Mouse (Mus musculus) forebrain, postnatal 0 days (tissue): ENCODE results near the gene 1700029H14Rik. TPM values are rescaled to one million over a fixed set of nuclear protein-coding genes. Genes with fewer than 3 reads are reported as not detected.
A peak's percentile ranks its signal among the peaks of the same experiment; 100 is the strongest.

Experiments
- ATAC-seq: fragments of 200-750 bp; cut with Nextera tagmentation; 2 replicates; pipeline ENCODE4 v1.8.0; 2017; ENCODE audit warnings: mild to moderate bottlenecking, moderate library complexity
- DNase-seq: peaks from one replicate; pipeline ENCODE4 v3.0.0-alpha.2; 2015
- H3K27ac ChIP-seq: fragments of 300-500 bp; sonication (generic); 2 replicates; pipeline ENCODE4 v1.5.1; 2014; ENCODE audit warnings: low read depth, mild to moderate bottlenecking, antibody characterized with exemption, low read length, moderate library complexity, mixed read lengths
- H3K27me3 ChIP-seq: fragments of 300-500 bp; sonication (generic); 2 replicates; pipeline ENCODE4 v1.6.1; 2014; ENCODE audit warnings: mild to moderate bottlenecking, low read length, mixed read lengths; ENCODE audit not compliant: insufficient read depth
- H3K36me3 ChIP-seq: fragments of 300-500 bp; sonication (generic); 2 replicates; pipeline ENCODE4 v1.6.1; 2014; ENCODE audit warnings: mild to moderate bottlenecking, moderate library complexity; ENCODE audit not compliant: insufficient read depth
- H3K4me1 ChIP-seq: fragments of 300-500 bp; sonication (generic); 2 replicates; pipeline ENCODE4 v1.6.1; 2014; ENCODE audit warnings: antibody characterized with exemption; ENCODE audit not compliant: insufficient read depth
- H3K4me2 ChIP-seq: fragments of 300-500 bp; sonication (generic); 2 replicates; pipeline ENCODE4 v1.6.1; 2014; ENCODE audit warnings: low read depth, mild to moderate bottlenecking, moderate library complexity
- H3K4me3 ChIP-seq: fragments of 300-500 bp; sonication (generic); 2 replicates; pipeline ENCODE4 v1.5.1; 2014; ENCODE audit warnings: low read depth, low read length, mixed read lengths
- H3K9ac ChIP-seq: fragments of 300-500 bp; sonication (generic); 2 replicates; pipeline ENCODE4 v1.6.1; 2014; ENCODE audit warnings: mild to moderate bottlenecking
- H3K9me3 ChIP-seq: fragments of 300-500 bp; sonication (generic); 2 replicates; pipeline ENCODE4 v1.6.1; 2016; ENCODE audit warnings: low read length
- CTCF ChIP-seq: sonication (generic); IDR thresholded peaks from 2 replicates; pipeline ENCODE4 v1.5.1; 2016; ENCODE audit warnings: antibody characterized with exemption, control low read depth, low read depth
- WGBS: fragments of 180-500 bp; shearing (Covaris S2); extraction: QIAGEN DNeasy Blood & Tissue Kit; methylation state at CpG from one replicate; pipeline ENCODE4 v1.1.7; 2014; 5-methylcytosine and 5-hydroxymethylcytosine counted together
- polyA plus RNA-seq: library from polyadenylated mRNA; unstranded; fragments of >200 nt; fragmentation: Nextera tagmentation; extraction: Ambion mirVana; gene quantifications from 2 replicates; pipeline ENCODE4 v1.2.1, GENCODE M21; 2015
- total RNA-seq: library from RNA; depleted of rRNA; stranded (reverse); fragments of >200 nt; gene quantifications from 2 replicates; pipeline ENCODE4 v1.2.3, GENCODE M21; 2014

Gene 1700029H14Rik
- total and polyA plus RNA-seq, 2 experiments from 2014 or later: 0.14 TPM; not detected in 1

DNA sequence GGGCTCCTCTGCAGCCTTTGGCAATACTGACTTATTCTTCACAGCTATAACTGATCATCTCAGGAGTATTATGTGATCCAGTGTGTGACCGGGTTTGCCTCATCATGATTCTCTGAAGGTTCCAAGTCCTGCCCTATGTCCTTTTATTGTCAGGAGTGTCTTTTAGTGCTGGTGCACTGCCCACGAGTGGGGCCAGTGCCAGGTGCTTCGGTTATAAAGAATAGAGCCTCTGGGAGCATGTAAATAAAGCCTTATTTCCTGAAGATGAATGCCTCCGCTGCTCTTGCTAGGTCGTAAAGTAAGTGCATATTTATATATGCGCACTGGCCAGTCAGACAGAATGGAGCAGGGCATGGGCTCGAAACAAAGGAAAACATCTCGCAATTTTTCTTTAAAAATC is 29.1 kb downstream of the 1700029H14Rik start:
- Histone ChIP-seq H3K27ac (no peak overlapping the region), H3K9ac (no peak overlapping the region), H3K36me3 (no peaks in the 10 kb centered on the region), H3K4me1 (peaks cover 15% of the 10 kb centered on the region), H3K4me2 (no peak overlapping the region), H3K27me3 (no peaks in the 10 kb centered on the region), H3K4me3 (no peak overlapping the region), H3K9me3 (no peaks in the 10 kb centered on the region)
- WGBS: 66% methylated on average over 8 of the region's 8 CpGs
- no peak for TF ChIP-seq CTCF
- DNase-seq (no peak), ATAC-seq (no peak)

DNA sequence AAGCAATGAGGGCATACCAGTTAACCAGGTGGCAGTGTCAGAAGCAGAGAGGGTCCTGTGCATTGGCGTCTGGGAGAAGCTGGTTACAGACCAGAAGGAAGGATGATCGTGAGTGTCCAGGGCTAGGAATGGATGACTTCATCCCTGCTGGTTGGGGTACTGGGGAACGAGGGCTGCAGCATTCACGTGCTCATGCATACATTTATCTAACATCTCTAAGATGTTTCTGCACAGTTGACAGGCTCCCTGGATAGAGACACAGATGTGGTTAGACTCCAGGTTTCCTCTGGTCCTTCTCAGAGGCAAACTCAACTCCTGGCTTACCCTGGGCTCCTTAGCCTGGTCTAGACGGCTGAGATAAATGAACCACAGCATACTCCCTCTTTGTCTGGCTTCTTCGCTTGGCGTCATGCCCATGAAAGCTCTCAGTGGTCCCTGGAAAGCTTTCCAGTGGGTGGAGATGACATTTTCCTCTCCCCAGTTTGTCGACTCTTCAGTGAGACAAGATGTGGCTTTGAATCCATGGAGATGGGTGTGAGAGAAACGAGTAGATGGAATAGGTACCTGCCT is 30.6 kb downstream of the 1700029H14Rik start:
- Histone ChIP-seq H3K4me3 (no peak overlapping the region), H3K4me2 (no peak overlapping the region), H3K36me3 (no peaks in the 10 kb centered on the region), H3K9me3 (no peaks in the 10 kb centered on the region), H3K4me1 (peaks cover 15% of the 10 kb centered on the region), H3K9ac (no peak overlapping the region), H3K27ac (no peak overlapping the region), H3K27me3 (no peaks in the 10 kb centered on the region)
- no peak for ATAC-seq
- no peak for TF ChIP-seq CTCF
- peak; percentile 39 for DNase-seq
- 50% methylated on average over 9 of the region's 9 CpGs for WGBS

DNA sequence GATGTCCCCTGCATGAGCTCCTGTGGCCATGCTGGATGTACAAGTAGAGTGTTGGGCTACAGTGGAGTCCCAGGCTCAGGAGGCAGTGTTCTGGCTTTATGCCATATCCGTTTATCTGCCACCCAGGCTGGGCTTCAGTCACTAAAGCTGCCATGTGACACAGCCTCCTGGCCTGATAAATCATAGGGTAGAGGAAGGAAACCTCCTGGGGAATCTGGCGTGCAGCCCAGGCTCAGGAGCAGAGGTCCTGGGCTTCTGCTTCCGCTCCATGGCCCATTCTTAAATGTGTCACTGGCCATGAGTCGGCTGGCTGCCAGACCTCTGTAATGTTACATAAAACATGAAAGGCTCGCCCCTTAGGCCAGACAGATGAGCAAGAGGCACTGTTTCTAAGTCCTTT is 31.3 kb downstream of the 1700029H14Rik start:
- TF ChIP-seq CTCF: no peak
- H3K4me2 ChIP-seq: no peak overlapping the region
- DNase-seq (peak; percentile 70), ATAC-seq (peak; percentile 72)
- WGBS: 16% methylated on average over 5 of the region's 5 CpGs
- no peak overlapping the region for H3K4me3 ChIP-seq
- H3K4me1 ChIP-seq: peaks cover 15% of the 10 kb centered on the region
- H3K9ac ChIP-seq: no peak overlapping the region
- no peaks in the 10 kb centered on the region for H3K27me3 ChIP-seq
- no peak overlapping the region for H3K27ac ChIP-seq
- H3K9me3 ChIP-seq: no peaks in the 10 kb centered on the region
- no peaks in the 10 kb centered on the region for H3K36me3 ChIP-seq

DNA sequence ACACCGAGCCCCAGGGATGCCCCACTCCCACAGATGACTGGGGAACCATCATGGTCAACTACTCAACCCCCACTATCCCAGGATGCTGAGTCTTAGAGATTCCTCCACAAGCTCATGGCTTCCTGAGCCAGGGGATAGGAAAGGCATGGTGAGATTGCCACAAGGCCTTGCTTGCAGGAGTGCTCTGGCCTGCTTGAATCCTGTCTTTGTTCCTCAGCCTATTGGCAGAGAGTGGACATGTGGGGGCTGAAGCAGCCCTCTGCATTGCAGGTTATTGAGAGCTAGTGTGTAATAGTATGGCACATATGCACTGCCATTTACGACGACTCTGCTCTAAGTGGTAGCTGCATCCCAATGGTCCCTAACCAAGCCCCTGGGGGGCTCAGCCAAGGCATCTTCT is 31.9 kb downstream of the 1700029H14Rik start:
- WGBS: 69% methylated on average over 3 of the region's 3 CpGs
- H3K4me1 ChIP-seq: peaks cover 15% of the 10 kb centered on the region
- H3K27ac ChIP-seq: 0 out of 2 replicates have a peak overlapping the region, but pooled peaks have one; percentile 29
- H3K9ac ChIP-seq: no peak overlapping the region
- no peak; the same call in 1 of the 2 replicates for ATAC-seq
- H3K9me3 ChIP-seq: no peaks in the 10 kb centered on the region
- no peak overlapping the region for H3K4me2 ChIP-seq
- no peak overlapping the region for H3K4me3 ChIP-seq
- no peaks in the 10 kb centered on the region for H3K36me3 ChIP-seq
- TF ChIP-seq CTCF: no peak
- H3K27me3 ChIP-seq: no peaks in the 10 kb centered on the region
- DNase-seq: no peak

DNA sequence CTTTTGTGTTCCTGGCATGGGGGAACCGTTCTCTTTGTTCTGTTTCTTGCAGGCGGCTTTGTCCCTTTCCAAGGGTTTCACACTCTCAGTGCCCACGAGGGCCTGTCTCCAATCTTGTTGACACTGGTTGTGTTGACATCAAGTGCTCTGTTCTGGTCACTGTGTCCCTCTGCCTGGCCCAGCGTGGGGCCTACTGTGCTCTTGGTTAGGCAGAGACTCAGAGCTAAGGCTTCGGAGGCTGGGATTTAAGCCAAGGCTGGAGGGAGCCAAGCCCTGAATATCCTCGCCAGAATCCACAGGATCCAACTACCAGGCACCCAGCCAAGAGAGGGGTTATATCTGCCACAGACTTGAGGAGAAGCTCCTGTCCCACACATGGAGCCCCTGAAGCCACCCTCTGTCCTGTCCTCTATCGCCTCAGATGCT is 32.4 kb downstream of the 1700029H14Rik start:
- Histone ChIP-seq H3K27me3 (no peaks in the 10 kb centered on the region), H3K9me3 (no peaks in the 10 kb centered on the region), H3K4me3 (no peak overlapping the region), H3K27ac (no peak overlapping the region), H3K9ac (no peak overlapping the region), H3K4me2 (no peak overlapping the region), H3K4me1 (peaks cover 15% of the 10 kb centered on the region), H3K36me3 (no peaks in the 10 kb centered on the region)
- WGBS: 36% methylated on average over 7 of the region's 7 CpGs
- ATAC-seq: peak; percentile 80
- DNase-seq: peak; percentile 83
- no peak for TF ChIP-seq CTCF

DNA sequence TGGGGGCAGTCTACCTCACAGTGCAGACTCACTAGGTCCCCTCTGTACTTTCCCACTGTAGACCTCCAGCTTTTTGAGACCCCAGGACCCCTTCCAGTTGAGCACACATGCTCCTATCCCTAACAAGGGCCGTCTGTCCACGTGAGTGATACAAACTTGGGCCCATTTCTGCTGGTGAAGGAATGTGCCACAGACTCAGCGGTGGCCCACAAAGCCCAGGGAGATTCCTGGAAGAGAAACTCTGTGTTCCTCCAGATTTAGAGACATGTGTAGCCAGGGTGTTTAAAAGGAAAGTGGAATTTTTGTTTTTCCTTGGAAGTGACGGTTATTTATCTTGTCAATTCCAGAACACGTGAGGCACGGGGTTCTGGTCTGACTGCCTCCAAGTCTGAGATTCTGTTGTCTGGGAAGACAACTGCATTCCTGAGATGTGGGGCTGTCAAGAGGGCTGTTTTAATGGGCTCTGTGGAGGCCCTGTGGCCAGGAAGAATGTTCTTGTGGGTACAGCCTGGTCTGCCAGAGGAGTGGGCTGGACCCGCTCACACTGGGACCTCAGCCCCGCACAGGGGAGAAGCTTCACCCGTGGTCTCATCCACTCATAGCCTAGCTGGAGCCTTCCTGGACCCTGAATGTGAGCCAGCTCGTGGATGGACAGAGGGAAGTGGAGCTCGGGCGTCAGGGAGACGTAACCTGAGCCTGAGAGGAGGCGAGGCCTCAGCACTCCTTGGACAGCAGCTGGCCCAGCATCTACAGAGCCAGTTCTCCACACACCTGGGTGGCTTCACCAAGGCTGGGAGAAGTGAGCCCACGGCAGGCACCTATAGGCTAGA is 33.0 kb downstream of the 1700029H14Rik start:
- no peak overlapping the region for H3K4me3 ChIP-seq
- peaks cover 15% of the 10 kb centered on the region for H3K4me1 ChIP-seq
- WGBS: 66% methylated on average over 15 of the region's 15 CpGs
- H3K27ac ChIP-seq: no peak overlapping the region
- H3K36me3 ChIP-seq: no peaks in the 10 kb centered on the region
- DNase-seq (no peak), ATAC-seq (peak; percentile 8; the same call in 1 of the 2 replicates)
- no peaks in the 10 kb centered on the region for H3K9me3 ChIP-seq
- H3K4me2 ChIP-seq: no peak overlapping the region
- no peaks in the 10 kb centered on the region for H3K27me3 ChIP-seq
- no peak for TF ChIP-seq CTCF
- H3K9ac ChIP-seq: no peak overlapping the region

DNA sequence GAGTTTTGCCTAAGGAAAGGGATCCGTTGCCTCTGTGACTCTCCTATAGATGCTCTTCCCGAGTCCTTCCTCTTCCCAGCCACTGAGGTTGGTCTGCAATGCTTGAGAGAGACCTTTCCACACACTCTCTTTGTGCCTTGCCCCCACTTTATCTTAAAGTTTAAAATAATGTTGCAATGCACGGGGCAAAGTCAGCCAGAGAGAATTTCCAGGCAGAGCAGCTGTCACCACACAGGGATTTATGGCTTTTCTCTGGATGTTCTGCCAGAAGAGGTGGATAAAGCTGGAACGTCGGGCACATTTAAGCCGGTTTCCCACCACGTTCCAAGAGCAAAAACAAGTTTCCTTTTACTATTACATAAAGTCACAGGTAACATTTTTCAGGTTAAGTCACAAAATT is 40.9 kb downstream of the 1700029H14Rik start:
- no peak for ATAC-seq
- no peaks in the 10 kb centered on the region for H3K4me1 ChIP-seq
- H3K4me3 ChIP-seq: no peak overlapping the region
- TF ChIP-seq CTCF: no peak
- 86% methylated on average over 7 of the region's 7 CpGs for WGBS
- H3K9me3 ChIP-seq: no peaks in the 10 kb centered on the region
- H3K27me3 ChIP-seq: no peaks in the 10 kb centered on the region
- H3K27ac ChIP-seq: no peak overlapping the region
- no peak for DNase-seq
- no peak overlapping the region for H3K9ac ChIP-seq
- H3K36me3 ChIP-seq: no peaks in the 10 kb centered on the region
- no peak overlapping the region for H3K4me2 ChIP-seq
